Mouse (Mus musculus): ENCODE data around the gene Evi5.
A peak's percentile ranks its signal among the peaks of the same experiment; 100 is the strongest.

Evi5 gene

GRCm38 (mm10) chr5:107873330-107873729, 1.6 kb downstream of the Evi5 start:
- DNase-seq (ENCODE audit: low spot score in 2 of 2), result no peak

GRCm38 (mm10) chr5:107869701-107870100, 5.2 kb downstream of the Evi5 start:
- no peak for DNase-seq (ENCODE audit: low spot score in 2 of 2)

GRCm38 (mm10) chr5:107868905-107869424, 5.9 kb downstream of the Evi5 start:
- DNase-seq (ENCODE audit: low spot score in 2 of 2), result peak; percentile 94 to 95

- DNase-seq (ENCODE audit: low spot score in 2 of 2), result peak; percentile 59 to 60
Observed at GRCm38 (mm10) chr5:107867970-107868904, 6.7 kb downstream of the Evi5 start.

- peak in 1 of 2 experiments; percentile 32 for DNase-seq (ENCODE audit: low spot score in 2 of 2)
Observed at GRCm38 (mm10) chr5:107866127-107867126, 8.5 kb downstream of the Evi5 start.

GRCm38 (mm10) chr5:107863971-107864370, 10.9 kb downstream of the Evi5 start:
- DNase-seq (ENCODE audit: low spot score in 2 of 2), result no peak

- DNase-seq (ENCODE audit: low spot score in 2 of 2), result no peak
Observed at GRCm38 (mm10) chr5:107858963-107859362, 15.9 kb downstream of the Evi5 start.

- DNase-seq (ENCODE audit: low spot score in 2 of 2), result no peak
Observed at GRCm38 (mm10) chr5:107855546-107855945, 19.4 kb downstream of the Evi5 start.

GRCm38 (mm10) chr5:107854556-107854955, 20.4 kb downstream of the Evi5 start:
- DNase-seq (ENCODE audit: low spot score in 2 of 2), result no peak

- DNase-seq (ENCODE audit: low spot score in 2 of 2), result peak in 1 of 2 experiments; percentile 39
Observed at GRCm38 (mm10) chr5:107853807-107854206, 21.1 kb downstream of the Evi5 start.

GRCm38 (mm10) chr5:107848964-107849363, 25.9 kb downstream of the Evi5 start:
- DNase-seq (ENCODE audit: low spot score in 2 of 2), result no peak

GRCm38 (mm10) chr5:107847817-107848216, 27.1 kb downstream of the Evi5 start:
- no peak for DNase-seq (ENCODE audit: low spot score in 2 of 2)

- peak; percentile 55 to 65 for DNase-seq (ENCODE audit: low spot score in 2 of 2)
Observed at GRCm38 (mm10) chr5:107847349-107847748, 27.6 kb downstream of the Evi5 start.

- no peak for DNase-seq (ENCODE audit: low spot score in 2 of 2)
Observed at GRCm38 (mm10) chr5:107840549-107841238, 34.2 kb downstream of the Evi5 start.

- no peak for DNase-seq (ENCODE audit: low spot score in 2 of 2)
Observed at GRCm38 (mm10) chr5:107838891-107839644, 35.8 kb downstream of the Evi5 start.

GRCm38 (mm10) chr5:107834287-107834686, 40.6 kb downstream of the Evi5 start:
- no peak for DNase-seq (ENCODE audit: low spot score in 2 of 2)

GRCm38 (mm10) chr5:107831351-107831750, 43.6 kb downstream of the Evi5 start:
- DNase-seq (ENCODE audit: low spot score in 2 of 2), result no peak

- DNase-seq (ENCODE audit: low spot score in 2 of 2), result no peak
Observed at GRCm38 (mm10) chr5:107829998-107830560, 44.8 kb downstream of the Evi5 start, which contains the start of gene Ube2d2b. Gene Ube2d2b, plus strand, starts transcription at chr5:107830099.

- no peak for DNase-seq (ENCODE audit: low spot score in 2 of 2)
Observed at GRCm38 (mm10) chr5:107822521-107822920, 52.4 kb downstream of the Evi5 start.

GRCm38 (mm10) chr5:107814651-107815050, 60.3 kb downstream of the Evi5 start:
- DNase-seq (ENCODE audit: low spot score in 2 of 2), result no peak

Measured in right cerebral cortex, postnatal 10 days (tissue).